Mouse (Mus musculus): ENCODE results near the gene Rrp12. TPM values are rescaled to one million over a fixed set of nuclear protein-coding genes. Genes with fewer than 3 reads are reported as not detected.

The Rrp12 gene
- polyA plus RNA-seq, 1 experiment from 2014 or later = 15.4 TPM

- 0 out of 2 replicates have a peak overlapping the region, but pooled peaks have one; percentile 2 for H3K4me3 ChIP-seq (replicated peaks; ENCODE audit: low read length)
- H3K9ac ChIP-seq (ENCODE audit: low read length) = no peak overlapping the region
- H3K4me1 ChIP-seq (ENCODE audit: control insufficient read depth, insufficient read depth, low read length) = peaks cover 8% of the 10 kb centered on the region; the same call in 1 of the 2 replicates
- H3K4me2 ChIP-seq (ENCODE audit: low read depth, low read length) = peak overlapping the region; percentile 40
- H3K27ac ChIP-seq (ENCODE audit: low read length) = peak overlapping the region; percentile 91
- H3K27me3 ChIP-seq (ENCODE audit: control insufficient read depth, insufficient read depth, low read length) = no peaks in the 10 kb centered on the region
- ATAC-seq (ENCODE audit: insufficient read depth, low FRiP score) = no peak
- WGBS = 39% methylated on average over 9 of the region's 9 CpGs
- H3K9me3 ChIP-seq (replicated peaks; ENCODE audit: control insufficient read depth, low read length) = no peaks in the 10 kb centered on the region
- no peaks in the 10 kb centered on the region for H3K36me3 ChIP-seq (ENCODE audit: control insufficient read depth, insufficient read depth, low read length)
Measured at GRCm38 (mm10) chr19:41837194-41837916, 58.6 kb downstream of the Rrp12 start.

- ATAC-seq (ENCODE audit: insufficient read depth, low FRiP score) = no peak
- no peaks in the 10 kb centered on the region for H3K36me3 ChIP-seq (ENCODE audit: control insufficient read depth, insufficient read depth, low read length)
- no peaks in the 10 kb centered on the region for H3K9me3 ChIP-seq (replicated peaks; ENCODE audit: control insufficient read depth, low read length)
- WGBS = 42% methylated on average over 3 of the region's 3 CpGs
- no peak overlapping the region for H3K4me3 ChIP-seq (replicated peaks; ENCODE audit: low read length)
- H3K27me3 ChIP-seq (ENCODE audit: control insufficient read depth, insufficient read depth, low read length) = no peaks in the 10 kb centered on the region; the same call in 1 of the 2 replicates
- peaks cover 11% of the 10 kb centered on the region for H3K4me1 ChIP-seq (ENCODE audit: control insufficient read depth, insufficient read depth, low read length)
- H3K4me2 ChIP-seq (ENCODE audit: low read depth, low read length) = peak overlapping the region; percentile 19; the same call in 1 of the 2 replicates
- peak overlapping the region; percentile 91 for H3K27ac ChIP-seq (ENCODE audit: low read length)
- no peak overlapping the region for H3K9ac ChIP-seq (ENCODE audit: low read length)
Measured at GRCm38 (mm10) chr19:41836719-41837118, 59.3 kb downstream of the Rrp12 start.

DNA sequence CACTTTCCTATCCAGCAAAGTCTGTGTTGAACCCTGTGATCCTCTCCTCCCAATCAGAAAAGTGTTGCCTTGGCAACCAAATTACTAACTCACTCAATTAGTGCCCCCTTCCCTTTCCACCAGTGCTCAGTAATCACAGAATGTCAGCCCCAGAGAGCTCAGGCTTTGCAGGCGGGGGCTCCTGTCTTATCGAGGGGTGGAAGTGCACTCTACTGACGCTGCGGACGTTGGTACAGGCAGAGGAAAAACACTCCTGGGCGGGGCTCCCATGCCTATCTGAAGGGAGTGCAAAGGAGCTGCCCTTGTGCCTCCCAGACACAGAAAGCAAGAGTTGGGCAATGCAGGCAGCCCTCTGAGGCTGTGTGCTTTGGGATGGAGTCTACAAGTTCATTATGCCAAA, 60.2 kb downstream of the Rrp12 start:
- Histone ChIP-seq H3K9me3 (replicated peaks; ENCODE audit: control insufficient read depth, low read length) (no peaks in the 10 kb centered on the region), H3K4me3 (replicated peaks; ENCODE audit: low read length) (no peak overlapping the region), H3K9ac (ENCODE audit: low read length) (no peak overlapping the region), H3K36me3 (ENCODE audit: control insufficient read depth, insufficient read depth, low read length) (no peaks in the 10 kb centered on the region), H3K27ac (ENCODE audit: low read length) (peak overlapping the region; percentile 91; the same call in 1 of the 2 replicates), H3K4me1 (ENCODE audit: control insufficient read depth, insufficient read depth, low read length) (peaks cover 17% of the 10 kb centered on the region), H3K27me3 (ENCODE audit: control insufficient read depth, insufficient read depth, low read length) (no peaks in the 10 kb centered on the region; the same call in 1 of the 2 replicates), H3K4me2 (ENCODE audit: low read depth, low read length) (peak overlapping the region; percentile 19; the same call in 1 of the 2 replicates)
- WGBS = 5% methylated on average over 6 of the region's 6 CpGs
- ATAC-seq (ENCODE audit: insufficient read depth, low FRiP score) = peak; percentile 74

- H3K4me2 ChIP-seq (ENCODE audit: low read depth, low read length) = no peak overlapping the region
- no peaks in the 10 kb centered on the region for H3K9me3 ChIP-seq (replicated peaks; ENCODE audit: control insufficient read depth, low read length)
- H3K4me3 ChIP-seq (replicated peaks; ENCODE audit: low read length) = no peak overlapping the region
- H3K4me1 ChIP-seq (ENCODE audit: control insufficient read depth, insufficient read depth, low read length) = peaks cover 18% of the 10 kb centered on the region
- no peaks in the 10 kb centered on the region; the same call in 1 of the 2 replicates for H3K27me3 ChIP-seq (ENCODE audit: control insufficient read depth, insufficient read depth, low read length)
- H3K9ac ChIP-seq (ENCODE audit: low read length) = no peak overlapping the region
- H3K36me3 ChIP-seq (ENCODE audit: control insufficient read depth, insufficient read depth, low read length) = no peaks in the 10 kb centered on the region
- WGBS = 51% methylated on average over 6 of the region's 6 CpGs
- no peak for ATAC-seq (ENCODE audit: insufficient read depth, low FRiP score)
- H3K27ac ChIP-seq (ENCODE audit: low read length) = no peak overlapping the region
Measured at GRCm38 (mm10) chr19:41835407-41835806, 60.6 kb downstream of the Rrp12 start.

DNA sequence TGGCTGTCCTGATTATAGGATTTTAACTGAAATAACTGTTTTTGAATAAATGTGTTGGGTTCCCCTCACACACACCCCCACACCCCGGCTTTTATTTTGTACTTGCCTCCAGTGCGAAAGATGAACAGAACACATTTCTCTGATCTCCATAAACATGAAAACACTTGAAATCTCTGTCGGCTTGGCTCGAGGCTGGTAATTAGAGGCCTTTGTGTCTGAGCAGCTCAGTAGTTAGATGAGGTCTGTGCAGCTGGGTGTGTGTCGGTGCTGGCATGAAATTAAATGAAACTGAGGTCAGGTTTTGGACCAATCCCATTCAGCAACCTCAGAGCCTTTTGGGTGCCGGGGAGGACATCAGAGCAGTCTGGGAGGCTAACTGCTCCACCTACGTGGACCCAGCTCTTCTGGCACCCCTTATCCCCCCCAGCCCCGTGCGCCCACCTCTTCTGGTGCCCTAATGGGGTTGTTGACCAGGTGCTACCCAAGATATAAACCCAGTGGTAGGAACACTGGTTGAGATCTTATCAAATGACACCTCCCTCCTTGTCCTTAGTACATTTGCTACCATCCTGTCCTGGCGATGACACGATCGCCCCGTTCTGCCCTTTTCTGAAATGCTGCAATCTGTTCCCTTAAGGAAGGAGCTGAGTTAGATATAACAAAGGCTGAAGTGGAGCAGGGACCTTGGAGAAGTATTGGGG, 63.3 kb downstream of the Rrp12 start:
- no peak overlapping the region for H3K4me3 ChIP-seq (replicated peaks; ENCODE audit: low read length)
- H3K27ac ChIP-seq (ENCODE audit: low read length) = no peak overlapping the region
- H3K4me2 ChIP-seq (ENCODE audit: low read depth, low read length) = no peak overlapping the region
- no peak overlapping the region for H3K9ac ChIP-seq (ENCODE audit: low read length)
- no peaks in the 10 kb centered on the region; the same call in 1 of the 2 replicates for H3K27me3 ChIP-seq (ENCODE audit: control insufficient read depth, insufficient read depth, low read length)
- no peaks in the 10 kb centered on the region for H3K9me3 ChIP-seq (replicated peaks; ENCODE audit: control insufficient read depth, low read length)
- H3K4me1 ChIP-seq (ENCODE audit: control insufficient read depth, insufficient read depth, low read length) = peaks cover 23% of the 10 kb centered on the region
- H3K36me3 ChIP-seq (ENCODE audit: control insufficient read depth, insufficient read depth, low read length) = no peaks in the 10 kb centered on the region
- 75% methylated on average over 13 of the region's 13 CpGs for WGBS
- ATAC-seq (ENCODE audit: insufficient read depth, low FRiP score) = no peak

GRCm38 (mm10) chr19:41831718-41832391, 64.1 kb downstream of the Rrp12 start:
- peak overlapping the region; percentile 86 for H3K9ac ChIP-seq (ENCODE audit: low read length)
- no peaks in the 10 kb centered on the region for H3K36me3 ChIP-seq (ENCODE audit: control insufficient read depth, insufficient read depth, low read length)
- 18% methylated on average over 14 of the region's 14 CpGs for WGBS
- H3K27ac ChIP-seq (ENCODE audit: low read length) = no peak overlapping the region
- no peak for ATAC-seq (ENCODE audit: insufficient read depth, low FRiP score)
- H3K4me2 ChIP-seq (ENCODE audit: low read depth, low read length) = peak overlapping the region; percentile 99
- H3K9me3 ChIP-seq (replicated peaks; ENCODE audit: control insufficient read depth, low read length) = no peaks in the 10 kb centered on the region
- H3K4me1 ChIP-seq (ENCODE audit: control insufficient read depth, insufficient read depth, low read length) = peaks cover 19% of the 10 kb centered on the region
- H3K4me3 ChIP-seq (replicated peaks; ENCODE audit: low read length) = peak overlapping the region; percentile 76
- H3K27me3 ChIP-seq (ENCODE audit: control insufficient read depth, insufficient read depth, low read length) = no peaks in the 10 kb centered on the region; the same call in 1 of the 2 replicates

DNA sequence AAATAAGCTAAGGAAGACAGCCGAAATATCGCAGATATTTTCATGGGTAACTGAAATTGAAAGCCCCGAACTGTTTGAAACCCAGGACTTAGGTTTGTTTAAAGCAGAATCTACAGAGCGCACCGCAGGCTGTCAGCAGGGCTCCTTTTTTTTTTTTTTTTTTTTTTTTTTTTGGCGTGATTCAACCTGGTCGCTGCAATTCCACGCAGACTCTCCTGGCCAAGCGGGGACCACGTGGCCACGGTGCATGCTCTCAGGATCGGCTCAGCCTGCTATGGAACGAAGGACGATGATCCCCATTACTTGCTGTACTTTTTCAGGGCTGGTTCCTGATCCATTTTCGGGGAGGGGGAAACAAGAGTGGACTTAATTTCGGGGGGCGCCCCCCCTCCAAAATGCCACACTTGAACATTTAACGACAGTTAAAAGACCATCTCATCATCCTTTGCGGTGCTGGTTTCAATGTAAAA, 64.8 kb downstream of the Rrp12 start:
- ATAC-seq (ENCODE audit: insufficient read depth, low FRiP score) = no peak
- peak overlapping the region; percentile 99 for H3K4me2 ChIP-seq (ENCODE audit: low read depth, low read length)
- H3K36me3 ChIP-seq (ENCODE audit: control insufficient read depth, insufficient read depth, low read length) = no peaks in the 10 kb centered on the region
- peak overlapping the region; percentile 76 for H3K4me3 ChIP-seq (replicated peaks; ENCODE audit: low read length)
- H3K9ac ChIP-seq (ENCODE audit: low read length) = peak overlapping the region; percentile 86
- no peaks in the 10 kb centered on the region; the same call in 1 of the 2 replicates for H3K27me3 ChIP-seq (ENCODE audit: control insufficient read depth, insufficient read depth, low read length)
- peaks cover 15% of the 10 kb centered on the region for H3K4me1 ChIP-seq (ENCODE audit: control insufficient read depth, insufficient read depth, low read length)
- WGBS = 2% methylated on average over 19 of the region's 19 CpGs
- peak overlapping the region; percentile 91; the same call in 1 of the 2 replicates for H3K27ac ChIP-seq (ENCODE audit: low read length)
- no peaks in the 10 kb centered on the region for H3K9me3 ChIP-seq (replicated peaks; ENCODE audit: control insufficient read depth, low read length)

- H3K9me3 ChIP-seq (replicated peaks; ENCODE audit: control insufficient read depth, low read length) = no peaks in the 10 kb centered on the region
- peak overlapping the region; percentile 86 for H3K9ac ChIP-seq (ENCODE audit: low read length)
- H3K4me2 ChIP-seq (ENCODE audit: low read depth, low read length) = peak overlapping the region; percentile 99
- H3K27ac ChIP-seq (ENCODE audit: low read length) = peak overlapping the region; percentile 91
- peak; percentile 59 for ATAC-seq (ENCODE audit: insufficient read depth, low FRiP score)
- under 1% methylated on average over 105 of the region's 112 CpGs for WGBS
- peaks cover 15% of the 10 kb centered on the region for H3K4me1 ChIP-seq (ENCODE audit: control insufficient read depth, insufficient read depth, low read length)
- no peaks in the 10 kb centered on the region for H3K36me3 ChIP-seq (ENCODE audit: control insufficient read depth, insufficient read depth, low read length)
- H3K4me3 ChIP-seq (replicated peaks; ENCODE audit: low read length) = peak overlapping the region; percentile 76
- no peaks in the 10 kb centered on the region; the same call in 1 of the 2 replicates for H3K27me3 ChIP-seq (ENCODE audit: control insufficient read depth, insufficient read depth, low read length)
Measured at GRCm38 (mm10) chr19:41830106-41831031, 65.6 kb downstream of the Rrp12 start.

All from stomach, embryonic 16.5 days (tissue).